Mouse (Mus musculus): ENCODE data around the gene Olfr1509. TPM values are rescaled to one million over a fixed set of nuclear protein-coding genes. Genes with fewer than 3 reads are reported as not detected.

The Olfr1509 gene
- polyA plus RNA-seq, 1 experiment from 2014 or later, result not detected

Other genes with a start within 250 kb of the Olfr1509 start
- gene Supt16, start 245.6 kb upstream of the Olfr1509 start, polyA plus RNA-seq (2016; fragmentation: Nextera tagmentation; extraction: Ambion mirVana), result 35.8 and 36.5 TPM in 2 replicates
- 35.0 and 36.0 TPM in 2 replicates for gene Chd8, start 185.2 kb upstream of the Olfr1509 start, polyA plus RNA-seq (2016; fragmentation: Nextera tagmentation; extraction: Ambion mirVana)
- gene Tox4, start 163.8 kb upstream of the Olfr1509 start, polyA plus RNA-seq (2016; fragmentation: Nextera tagmentation; extraction: Ambion mirVana), result 35.8 and 41.5 TPM in 2 replicates
- gene Rab2b, start 163.4 kb upstream of the Olfr1509 start, polyA plus RNA-seq (2016; fragmentation: Nextera tagmentation; extraction: Ambion mirVana), result 15.1 and 16.7 TPM in 2 replicates
- gene Mettl3, start 137.9 kb upstream of the Olfr1509 start, polyA plus RNA-seq (2016; fragmentation: Nextera tagmentation; extraction: Ambion mirVana), result 29.3 and 30.7 TPM in 2 replicates
- gene Sall2, start 114.2 kb upstream of the Olfr1509 start, polyA plus RNA-seq (2016; fragmentation: Nextera tagmentation; extraction: Ambion mirVana), result 11.9 and 12.5 TPM in 2 replicates
- gene Olfr1513, start 86.6 kb upstream of the Olfr1509 start, polyA plus RNA-seq (2016; fragmentation: Nextera tagmentation; extraction: Ambion mirVana), result not detected in 2 replicates
- gene Olfr1512, start 63.8 kb upstream of the Olfr1509 start, polyA plus RNA-seq (2016; fragmentation: Nextera tagmentation; extraction: Ambion mirVana), result not detected in 2 replicates
- not detected in 2 replicates for gene Olfr1511, start 45.6 kb upstream of the Olfr1509 start, polyA plus RNA-seq (2016; fragmentation: Nextera tagmentation; extraction: Ambion mirVana)
- not detected in 2 replicates for gene Olfr1510, start 28.6 kb upstream of the Olfr1509 start, polyA plus RNA-seq (2016; fragmentation: Nextera tagmentation; extraction: Ambion mirVana)
- gene Olfr1508, start 24.5 kb downstream of the Olfr1509 start, polyA plus RNA-seq (2016; fragmentation: Nextera tagmentation; extraction: Ambion mirVana), result not detected in 2 replicates
- gene Olfr1507, start 52.8 kb downstream of the Olfr1509 start, polyA plus RNA-seq (2016; fragmentation: Nextera tagmentation; extraction: Ambion mirVana), result not detected in 2 replicates

Measured in heart, embryonic 12.5 days (tissue).